Mouse (Mus musculus) 3T3-L1 (cell line): ENCODE data around the gene Abtb2.

Experiments
- DNase-seq: peaks from one replicate; pipeline ENCODE4 v3.0.0-alpha.2; 2015; ENCODE audit warnings: low read depth, low spot score

Gene Abtb2

DNA sequence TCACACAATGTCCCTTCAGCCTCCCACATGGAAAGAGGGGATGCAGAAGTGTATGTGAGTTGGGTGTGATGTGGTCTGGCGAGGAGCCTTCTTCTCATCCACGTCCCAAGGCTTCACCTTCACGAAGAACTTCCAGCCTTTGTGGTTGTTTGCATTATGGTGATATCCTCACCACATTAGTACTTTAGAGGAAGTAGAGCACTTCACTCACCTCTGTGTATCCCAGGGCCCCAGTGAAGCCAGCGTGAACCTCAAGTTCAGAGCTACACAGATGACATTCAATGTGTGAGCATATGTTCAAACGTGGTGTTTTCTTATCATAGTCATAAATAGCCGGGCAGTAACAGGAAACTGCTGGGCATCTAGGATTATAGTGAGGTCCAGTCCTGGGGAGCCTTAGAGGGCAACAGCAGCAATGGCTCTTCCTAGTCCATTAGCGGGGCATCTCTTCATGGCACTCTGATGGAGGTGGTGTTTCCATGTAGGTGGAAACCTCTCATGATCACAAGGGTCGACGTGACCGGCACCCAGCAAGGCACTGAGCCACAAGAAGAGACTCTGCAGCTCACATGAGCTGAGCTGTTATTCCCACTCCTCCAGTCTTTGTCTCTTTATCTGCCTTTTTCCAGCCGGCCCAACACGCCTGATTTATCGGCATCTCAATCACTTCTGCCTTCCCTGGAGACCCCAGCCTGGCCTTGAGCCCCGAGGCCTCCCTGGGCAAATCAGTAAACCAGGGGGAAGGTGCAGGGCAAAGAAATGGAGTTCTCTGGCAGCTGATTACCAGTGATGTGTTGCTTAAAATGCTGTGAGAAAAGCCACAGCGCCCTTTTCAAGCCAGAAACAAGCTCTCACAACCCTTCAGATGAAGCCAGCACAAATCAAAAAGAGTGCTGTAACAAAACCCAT is 93.8 kb downstream of the Abtb2 start:
- no peak for DNase-seq

DNA sequence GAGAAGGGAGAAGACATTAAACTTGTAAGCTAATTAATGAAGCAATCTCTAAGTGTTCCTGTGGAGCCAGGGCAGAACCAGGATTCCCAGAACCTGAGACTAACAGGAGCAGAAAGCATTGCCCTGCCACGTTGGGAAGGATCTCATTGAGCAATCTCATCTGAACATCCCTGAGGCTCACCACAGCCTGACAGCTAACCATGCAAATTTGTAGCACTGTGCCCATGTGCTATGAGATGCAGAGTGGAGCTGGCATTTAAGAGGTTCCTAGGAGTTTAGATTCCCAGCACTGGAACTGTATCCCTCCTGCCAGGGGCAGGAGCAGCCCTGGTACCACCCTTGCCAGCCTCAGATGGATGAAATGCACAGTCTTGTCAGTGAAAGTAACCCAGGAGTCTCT is 95.6 kb downstream of the Abtb2 start:
- DNase-seq = peak; percentile 83

DNA sequence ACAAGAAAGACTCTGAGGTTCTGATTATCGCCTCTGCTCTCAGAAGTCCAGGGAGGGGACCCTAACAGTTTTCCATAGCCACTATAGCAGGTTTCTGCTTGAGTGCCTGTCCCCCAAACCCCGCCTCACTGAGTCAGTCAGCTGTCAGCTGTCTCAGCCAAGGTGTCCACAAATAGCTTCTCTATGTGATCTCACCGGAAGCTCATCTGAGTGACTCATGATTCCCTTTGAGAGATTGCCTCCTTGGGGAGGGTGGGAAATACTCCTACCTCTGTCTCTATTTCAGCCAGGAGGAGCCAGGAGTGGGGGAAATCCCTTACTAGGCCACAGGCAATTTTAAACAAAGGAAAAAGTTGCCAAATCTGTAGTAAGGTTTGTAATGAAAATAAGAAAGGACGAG is 96.0 kb downstream of the Abtb2 start:
- DNase-seq = peak; percentile 98

DNA sequence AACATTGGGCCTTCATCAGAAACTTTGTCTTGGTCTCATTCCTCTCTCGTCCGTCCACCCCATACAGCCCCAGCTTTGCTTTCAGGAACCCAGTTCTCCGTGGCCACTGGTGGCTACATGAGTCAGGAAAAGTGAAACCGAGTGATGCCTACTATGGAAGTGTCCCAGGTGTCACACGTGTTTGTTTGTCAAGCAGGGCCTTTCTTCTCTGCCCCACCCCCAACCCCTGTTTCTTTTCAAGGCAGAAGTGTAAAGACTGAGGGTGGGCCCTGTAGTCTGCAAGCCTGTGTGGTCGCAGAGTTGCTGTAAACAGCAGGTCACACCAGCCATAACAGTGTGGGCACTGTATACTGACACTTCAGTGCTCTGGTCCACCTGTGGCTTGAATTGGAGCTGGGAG is 98.2 kb downstream of the Abtb2 start:
- no peak for DNase-seq

DNA sequence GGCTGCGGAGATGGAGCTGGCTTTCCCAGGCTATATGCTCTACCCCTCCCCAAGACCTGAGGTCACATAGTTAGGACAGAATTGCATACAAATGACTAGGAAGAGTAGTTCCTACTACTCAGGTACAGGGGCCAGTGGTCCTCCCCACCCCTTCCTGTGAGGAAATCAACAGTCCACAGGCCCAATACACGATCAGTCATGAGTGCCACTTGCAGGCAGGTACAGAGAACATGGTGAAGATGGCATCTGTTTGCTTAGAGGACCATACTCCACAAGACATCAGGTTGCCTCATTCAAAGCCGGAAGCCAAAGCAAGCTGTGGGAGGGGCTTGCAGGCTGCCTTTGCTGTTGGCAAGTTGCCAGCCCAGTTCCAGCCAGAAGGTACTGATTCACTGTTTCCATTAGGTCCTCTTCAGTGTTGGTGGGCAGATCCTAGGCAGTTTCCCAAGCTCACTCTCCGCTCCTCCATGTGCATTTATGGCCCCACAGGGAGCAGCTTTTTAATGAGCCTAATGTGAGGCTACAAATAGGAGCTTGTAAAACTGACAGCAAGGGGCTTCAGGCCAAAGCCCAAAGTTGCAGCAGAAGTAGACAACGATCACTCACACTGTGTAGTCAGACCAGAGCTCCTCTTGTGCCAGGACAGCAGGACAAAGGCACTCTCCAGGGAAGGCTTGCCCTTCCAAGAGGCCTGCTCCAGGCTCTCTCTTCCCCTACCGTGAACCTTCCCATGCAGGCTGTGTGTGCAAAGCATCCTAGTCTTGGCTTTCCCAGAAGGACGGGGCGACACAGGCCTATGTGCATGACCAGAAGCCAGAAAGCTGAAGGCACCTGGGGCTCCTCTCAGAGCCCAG is 102.1 kb downstream of the Abtb2 start:
- peak; percentile 94 for DNase-seq

DNA sequence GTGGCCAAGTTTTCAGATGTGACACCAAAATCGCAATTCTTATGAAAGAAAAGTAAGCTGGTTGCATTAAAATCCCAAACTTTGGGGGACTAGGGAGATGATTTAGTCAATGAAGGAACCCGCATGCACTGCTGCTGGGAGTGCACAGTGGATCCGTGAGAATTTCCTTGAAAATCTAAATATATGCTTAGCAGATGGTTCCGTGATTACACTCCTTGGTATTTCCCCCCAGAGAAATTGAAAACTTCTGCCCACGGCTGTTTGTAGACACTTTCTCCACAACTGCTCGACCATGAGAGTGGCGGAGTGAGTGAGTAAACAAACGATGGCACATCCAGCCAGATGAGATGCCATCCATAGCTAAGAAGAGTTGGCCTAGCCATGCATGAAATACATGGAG is 102.8 kb downstream of the Abtb2 start:
- no peak for DNase-seq

DNA sequence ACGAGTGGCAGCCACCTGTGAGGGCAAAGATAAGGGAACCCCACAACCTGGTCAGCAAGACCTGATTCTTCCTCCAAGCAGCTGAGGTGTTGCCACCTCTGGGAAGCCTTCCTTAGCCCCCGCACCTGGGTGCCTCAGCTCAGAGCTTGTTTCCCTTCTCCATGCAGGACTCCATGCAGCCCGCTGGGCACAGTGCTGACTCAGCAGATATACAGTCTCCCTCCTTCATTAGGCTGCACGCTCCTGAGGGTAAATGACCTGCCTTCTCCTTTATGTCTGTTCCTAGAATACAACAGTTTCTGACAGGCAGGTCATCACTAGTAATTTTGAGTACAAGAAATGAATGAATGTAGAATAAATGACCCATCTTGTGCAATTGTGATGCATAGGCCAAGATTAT is 103.5 kb downstream of the Abtb2 start:
- DNase-seq = no peak

DNA sequence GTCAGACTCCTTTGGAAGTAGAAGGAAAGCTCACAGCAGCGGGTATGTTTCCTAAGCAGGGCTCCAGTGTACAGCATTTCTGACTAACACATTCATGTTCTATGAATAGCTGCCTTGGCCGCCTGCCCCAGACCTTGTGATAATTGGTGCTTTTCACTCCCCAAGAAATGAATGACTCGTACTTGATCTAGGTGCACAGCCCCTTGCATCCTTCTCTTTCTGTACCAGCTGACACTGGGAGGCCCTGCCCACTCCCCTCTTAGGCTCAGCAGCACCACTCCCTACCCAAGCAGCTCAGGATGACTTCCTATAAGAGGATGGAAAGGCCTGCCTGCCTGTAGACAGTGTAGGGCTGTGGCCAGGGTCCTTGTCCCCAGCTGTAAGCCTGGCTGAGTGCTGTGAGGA is 104.2 kb downstream of the Abtb2 start:
- DNase-seq = peak; percentile 100

DNA sequence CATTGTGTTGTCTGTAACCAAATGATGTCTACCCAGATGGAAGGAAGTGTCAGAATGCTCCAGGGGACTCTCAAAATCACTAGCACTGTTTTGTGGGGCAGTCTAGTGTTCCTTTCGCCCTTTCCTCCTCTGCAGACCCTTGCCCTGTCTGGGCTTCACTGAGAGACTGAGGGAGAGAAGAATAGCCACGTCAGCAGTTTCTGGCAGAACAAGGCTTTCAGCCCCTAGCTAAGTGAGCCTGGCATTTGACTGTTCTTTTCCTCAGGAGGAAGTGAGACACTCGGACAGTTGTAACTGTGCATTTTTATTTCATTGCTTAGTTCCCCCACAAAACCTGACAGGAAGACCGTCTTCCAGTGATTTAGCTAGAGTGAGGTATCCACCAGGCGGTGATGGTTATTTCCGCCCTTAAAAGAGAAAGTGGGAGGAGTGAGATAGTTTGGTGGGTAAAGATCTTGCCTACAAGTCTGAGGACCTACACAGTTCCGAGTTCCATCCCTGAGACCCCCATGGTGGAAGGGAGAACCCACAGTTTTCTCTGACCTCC is 106.5 kb downstream of the Abtb2 start:
- no peak for DNase-seq

DNA sequence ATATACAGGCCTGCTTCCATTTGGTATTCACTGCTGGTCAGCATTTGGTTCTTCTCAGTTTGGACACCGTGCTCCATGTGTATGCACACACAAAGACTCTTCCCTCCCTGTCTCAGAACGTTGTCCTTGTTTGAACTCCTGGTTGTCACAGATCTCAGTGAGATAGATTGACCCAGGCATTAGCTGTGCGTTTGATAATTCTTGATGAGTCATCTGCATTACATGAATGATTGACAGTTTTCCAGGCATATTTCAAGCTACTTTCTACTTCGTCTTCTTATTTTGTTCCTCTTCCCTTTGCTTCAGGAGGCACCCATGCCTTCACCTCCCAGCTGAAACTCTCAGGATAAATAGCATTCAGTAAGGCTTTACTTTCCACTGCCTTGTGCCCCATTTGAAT is 107.5 kb downstream of the Abtb2 start:
- DNase-seq = no peak

DNA sequence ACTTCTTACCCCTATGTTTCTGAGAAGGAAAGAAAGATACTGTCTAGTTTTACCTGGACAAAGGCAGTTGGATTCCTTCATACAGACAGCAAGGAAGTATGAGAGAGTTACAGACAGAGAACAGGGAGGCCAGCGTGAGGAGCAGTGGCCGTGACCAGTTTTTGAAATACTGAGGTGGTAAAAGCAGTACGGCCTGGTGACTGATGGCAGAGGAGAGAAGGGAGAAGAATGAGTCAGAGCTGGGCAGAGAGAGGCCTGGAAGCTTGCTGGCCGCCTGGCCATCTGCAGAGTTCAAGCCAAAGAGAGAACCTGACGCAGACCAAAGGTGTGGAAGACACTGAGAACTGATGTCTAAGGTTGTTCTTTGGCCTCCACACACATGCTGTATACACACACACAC is 109.3 kb downstream of the Abtb2 start:
- DNase-seq = peak; percentile 48

DNA sequence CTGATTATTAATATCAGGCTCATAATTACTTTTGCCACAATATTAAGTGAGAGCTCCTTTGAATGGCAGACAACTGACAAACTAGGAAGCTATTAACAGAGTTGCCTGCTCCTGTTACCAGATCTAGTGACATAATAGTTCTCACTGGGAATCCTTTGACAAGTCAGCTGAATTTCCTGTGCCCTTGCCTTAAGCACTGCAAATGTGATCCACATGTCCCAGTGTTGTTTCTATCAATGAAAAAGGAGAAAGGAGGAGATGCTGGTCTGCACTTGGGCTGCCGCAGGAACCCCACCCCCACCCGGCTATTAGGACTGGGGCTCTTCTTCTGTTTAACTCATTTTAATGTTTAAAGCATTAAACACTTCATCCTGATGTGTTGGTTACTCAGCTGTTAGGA is 110.7 kb downstream of the Abtb2 start:
- no peak for DNase-seq

DNA sequence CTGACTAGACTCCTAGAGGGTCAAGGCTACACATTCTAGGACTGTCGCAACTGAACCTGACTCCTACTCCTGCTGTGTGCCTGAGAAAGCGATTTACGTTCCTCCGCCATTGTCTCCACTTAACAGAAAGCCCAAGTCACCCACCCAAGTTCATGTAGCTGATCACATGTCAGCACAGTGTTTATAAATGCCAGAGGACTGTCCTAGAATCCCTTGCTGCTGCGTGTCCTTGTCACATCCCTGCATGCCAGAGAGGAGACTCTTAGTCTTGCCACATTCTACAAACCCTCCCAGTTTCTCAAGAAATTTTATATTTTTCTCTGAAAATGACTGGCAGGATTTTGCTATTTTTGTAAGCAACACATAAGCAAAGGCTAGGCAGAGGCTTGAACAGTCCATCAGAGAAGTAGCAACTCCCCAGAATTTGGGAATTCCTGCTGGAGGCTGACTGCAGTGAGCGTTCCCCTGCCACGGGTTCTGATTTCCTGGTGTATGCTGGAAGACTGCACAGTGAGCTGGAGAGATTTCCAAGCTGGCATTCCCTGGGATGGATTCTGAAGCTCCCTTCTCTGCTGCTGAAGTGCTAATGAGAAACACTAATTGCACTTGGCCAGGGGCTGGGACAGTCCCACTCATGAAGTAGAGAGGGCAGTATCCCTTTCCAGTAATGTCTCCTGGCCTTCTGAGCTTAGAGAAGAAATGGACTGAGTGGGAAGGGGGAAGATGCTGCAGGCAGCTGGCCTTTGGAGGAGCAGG is 111.7 kb downstream of the Abtb2 start:
- DNase-seq = no peak

DNA sequence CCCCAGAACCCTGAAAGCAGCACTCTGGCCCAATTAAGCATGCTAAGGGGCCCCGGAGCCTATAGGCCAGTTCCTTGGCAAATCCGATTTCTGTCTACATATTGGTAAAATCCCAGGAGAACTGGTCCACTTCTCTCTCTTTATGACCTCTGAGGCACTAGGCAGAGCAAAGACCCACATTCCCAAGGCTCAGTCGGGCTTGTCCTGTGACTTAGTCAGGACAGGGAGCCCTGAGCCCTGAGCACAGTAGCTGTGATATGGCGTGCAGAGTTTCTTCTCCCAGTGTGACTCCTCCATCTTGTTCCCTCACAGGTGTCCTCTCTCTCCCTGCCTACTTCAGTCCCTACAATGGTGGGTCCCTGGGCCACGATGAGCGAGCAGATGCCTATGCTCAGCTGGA is 112.3 kb downstream of the Abtb2 start:
- DNase-seq = no peak

DNA sequence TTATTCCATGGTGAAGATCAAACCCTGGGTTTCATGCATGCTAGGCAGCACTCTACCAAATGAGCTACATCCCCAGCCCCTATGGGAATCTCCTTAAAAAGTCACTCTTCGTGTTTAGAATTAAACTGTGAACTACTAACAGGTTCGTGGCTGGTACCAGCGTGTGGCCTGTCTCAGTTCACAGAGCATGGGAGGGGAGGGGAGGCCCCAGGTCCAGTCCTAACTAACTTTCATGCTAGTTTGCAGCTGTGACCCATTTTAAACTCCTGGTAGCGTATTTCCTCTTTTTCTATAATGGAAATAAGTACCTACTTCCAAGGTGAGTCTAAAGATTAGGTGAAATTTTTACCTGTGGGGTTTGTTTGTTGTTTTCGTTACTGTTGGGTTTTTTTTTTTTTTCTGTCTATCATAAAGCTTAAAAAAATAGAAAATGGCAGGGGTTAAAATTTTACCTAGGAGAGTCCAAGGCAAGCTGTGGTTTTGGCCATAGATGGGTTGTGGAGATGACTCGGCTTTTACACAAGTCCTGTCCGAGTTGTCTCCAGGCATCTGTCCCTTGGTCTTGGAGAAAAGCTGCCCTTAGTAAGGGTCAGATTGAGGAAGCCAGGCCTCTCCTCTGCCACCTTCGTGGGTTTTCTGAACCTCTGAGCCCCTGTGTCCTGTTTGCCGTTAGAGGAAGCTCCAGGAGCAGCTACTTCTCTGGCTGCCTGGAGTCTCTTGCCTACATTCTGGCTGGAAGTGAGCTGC is 114.4 kb downstream of the Abtb2 start:
- DNase-seq = peak; percentile 67

DNA sequence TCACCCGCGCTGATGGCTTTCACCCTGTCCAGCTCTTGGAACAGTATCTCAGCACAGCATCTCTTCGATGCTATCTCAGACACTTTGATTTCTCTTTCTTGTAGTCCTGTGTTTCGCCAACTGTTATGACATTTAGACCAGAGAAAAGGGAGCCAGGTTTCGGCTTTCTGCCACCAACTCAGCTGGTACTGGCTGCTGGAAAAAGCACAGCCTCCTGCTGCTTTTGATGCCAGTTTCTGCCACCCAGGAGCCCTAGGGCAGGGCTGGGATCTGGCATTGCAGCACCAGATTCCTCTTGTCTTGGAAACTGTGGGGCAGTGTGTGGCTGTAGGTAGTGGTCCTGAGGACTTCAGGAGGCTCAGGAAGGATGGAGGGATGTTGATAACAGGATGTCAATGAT is 115.0 kb downstream of the Abtb2 start:
- DNase-seq = no peak

DNA sequence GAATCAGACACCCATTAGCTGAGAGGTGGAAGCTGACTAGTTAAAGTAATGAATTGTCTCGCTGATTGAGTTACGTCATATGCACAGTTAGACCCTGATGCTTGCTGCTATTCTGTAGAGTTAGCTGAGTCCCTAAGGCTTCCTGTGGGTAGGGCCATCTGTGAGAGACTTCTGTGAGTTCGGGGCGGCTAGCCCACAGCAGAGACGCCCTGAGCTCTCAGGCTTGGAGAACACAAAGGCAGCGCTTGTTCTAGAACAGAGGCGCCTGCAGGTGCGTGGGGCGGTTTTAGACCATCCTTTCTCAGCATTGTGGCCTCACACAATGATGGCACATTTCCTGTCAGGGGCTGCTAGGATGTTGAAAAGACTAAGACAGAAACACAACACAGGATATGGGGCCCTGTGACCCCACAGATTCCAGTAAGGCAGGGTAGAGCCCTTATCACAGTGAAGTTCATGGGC is 116.2 kb downstream of the Abtb2 start:
- no peak for DNase-seq

DNA sequence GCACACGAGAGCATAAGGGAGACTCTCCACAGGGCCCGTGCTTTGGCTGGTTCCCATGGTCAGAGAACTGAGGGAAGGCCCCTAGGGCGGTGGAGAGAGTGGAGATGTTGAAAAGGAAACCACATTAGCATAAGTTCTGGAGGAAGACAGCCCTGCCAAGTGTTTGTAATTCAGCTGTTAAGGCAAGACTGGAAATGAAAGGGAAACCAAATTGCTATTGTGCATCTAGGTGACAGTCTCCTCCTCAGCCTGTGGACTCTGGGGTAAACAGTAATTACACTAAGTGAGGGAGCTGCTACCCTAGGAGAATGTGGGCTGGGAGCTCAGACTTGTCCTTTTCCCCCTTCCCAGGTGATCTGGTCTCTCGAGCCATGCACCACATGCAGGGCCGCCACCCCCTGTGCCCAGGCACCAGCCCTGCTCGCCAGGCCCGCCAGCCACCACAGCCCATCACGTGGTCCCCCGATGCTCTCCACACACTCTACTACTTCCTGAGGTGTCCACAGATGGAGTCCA is 116.9 kb downstream of the Abtb2 start:
- DNase-seq = no peak

DNA sequence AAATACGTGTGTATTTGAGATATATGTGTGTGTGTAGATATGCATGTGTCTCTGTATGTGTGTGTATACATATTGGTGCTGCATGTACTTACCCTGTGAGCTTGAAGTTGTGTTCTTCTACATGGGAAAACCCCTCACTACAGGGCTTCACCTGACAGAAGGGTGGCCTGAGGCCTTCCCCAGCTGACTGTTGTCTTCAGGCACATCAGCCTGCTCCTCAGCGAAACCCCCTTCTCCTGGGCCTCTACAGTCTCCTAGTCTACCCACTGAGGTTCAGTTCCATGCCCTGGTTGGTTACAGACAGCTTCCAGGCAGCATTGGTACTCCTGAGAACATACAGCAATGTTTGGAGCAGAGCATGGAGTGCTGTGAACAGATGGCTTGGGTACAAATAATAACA is 118.3 kb downstream of the Abtb2 start:
- DNase-seq = no peak

DNA sequence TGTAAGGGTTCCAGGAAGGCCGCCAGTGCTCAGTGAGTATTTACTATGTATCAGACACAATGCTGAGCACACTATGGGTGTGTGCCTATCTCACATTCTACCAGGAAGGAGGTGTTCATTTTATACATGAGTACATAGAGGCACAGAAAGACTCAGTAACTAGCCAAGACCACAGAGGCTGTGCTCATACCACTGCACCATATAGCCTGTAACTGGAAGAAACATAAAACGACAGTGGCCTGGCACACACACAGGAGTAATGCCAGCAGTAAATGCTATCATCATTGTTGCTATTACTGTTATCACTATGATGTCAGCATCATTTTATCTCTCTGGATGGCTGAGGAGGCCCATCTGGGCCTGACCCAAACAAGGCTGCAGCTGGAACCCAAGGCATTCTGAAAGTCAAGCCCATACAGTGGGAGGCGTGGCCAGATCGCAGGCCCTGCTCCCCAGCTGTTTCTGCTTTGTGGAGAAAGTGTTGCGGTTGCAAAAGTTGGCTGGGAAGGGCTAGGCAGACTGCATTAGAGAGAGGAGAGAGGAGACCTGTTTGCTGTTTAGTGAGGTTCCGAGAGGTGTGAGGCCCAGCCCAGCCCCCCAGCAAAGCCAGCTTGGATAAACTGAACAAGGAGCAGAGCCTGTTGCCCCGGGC is 118.9 kb downstream of the Abtb2 start:
- DNase-seq = peak; percentile 95
